Mouse (Mus musculus) MEL-GATA-1-ER (cell line): ENCODE results near the gene Eya2.

Experiments
- DNase-seq: peaks from one replicate; pipeline ENCODE4 v3.0.0-alpha.2; 2012; ENCODE audit warnings: low read depth; ENCODE audit errors: extremely low read depth

Gene Eya2

DNA sequence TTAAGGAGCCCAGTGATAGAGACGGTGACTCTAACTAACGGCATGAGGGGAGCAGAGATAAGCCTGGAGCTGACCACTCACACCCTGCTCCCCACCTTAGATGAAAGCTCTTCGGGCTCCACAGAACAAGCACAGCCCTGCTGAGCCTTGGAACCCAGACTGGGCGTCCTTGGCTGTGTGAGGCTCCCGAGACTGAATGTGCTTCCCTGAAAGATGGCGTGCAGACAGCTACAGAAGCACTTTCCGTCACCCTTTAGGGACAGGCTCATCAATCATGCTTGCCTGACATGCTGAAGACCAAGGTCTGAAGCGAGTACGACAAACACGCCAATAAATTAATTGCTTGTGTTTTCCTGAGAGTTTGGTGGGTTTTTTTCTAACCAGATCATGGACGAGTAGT is 56.2 kb downstream of the Eya2 start:
- no peak for DNase-seq

DNA sequence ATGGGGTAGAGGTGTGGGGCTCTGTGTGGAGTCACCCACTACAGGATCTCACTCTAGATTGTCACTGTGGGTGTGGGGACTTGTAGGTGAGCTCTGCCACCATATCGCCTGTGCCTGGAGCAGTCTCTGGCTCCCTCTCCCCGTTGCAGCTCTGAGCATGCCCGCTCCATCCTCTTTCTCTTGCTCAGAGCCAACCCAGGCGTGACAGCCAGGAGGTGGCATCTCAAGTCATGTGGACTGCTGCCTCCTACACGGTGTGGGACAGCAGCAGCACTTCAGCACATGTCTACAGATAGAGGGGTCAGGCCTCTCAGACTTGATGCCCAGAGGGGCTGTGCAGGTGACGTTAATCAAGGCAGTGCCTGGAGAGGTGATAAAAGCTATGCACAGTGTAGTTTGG is 57.4 kb downstream of the Eya2 start:
- DNase-seq: no peak

DNA sequence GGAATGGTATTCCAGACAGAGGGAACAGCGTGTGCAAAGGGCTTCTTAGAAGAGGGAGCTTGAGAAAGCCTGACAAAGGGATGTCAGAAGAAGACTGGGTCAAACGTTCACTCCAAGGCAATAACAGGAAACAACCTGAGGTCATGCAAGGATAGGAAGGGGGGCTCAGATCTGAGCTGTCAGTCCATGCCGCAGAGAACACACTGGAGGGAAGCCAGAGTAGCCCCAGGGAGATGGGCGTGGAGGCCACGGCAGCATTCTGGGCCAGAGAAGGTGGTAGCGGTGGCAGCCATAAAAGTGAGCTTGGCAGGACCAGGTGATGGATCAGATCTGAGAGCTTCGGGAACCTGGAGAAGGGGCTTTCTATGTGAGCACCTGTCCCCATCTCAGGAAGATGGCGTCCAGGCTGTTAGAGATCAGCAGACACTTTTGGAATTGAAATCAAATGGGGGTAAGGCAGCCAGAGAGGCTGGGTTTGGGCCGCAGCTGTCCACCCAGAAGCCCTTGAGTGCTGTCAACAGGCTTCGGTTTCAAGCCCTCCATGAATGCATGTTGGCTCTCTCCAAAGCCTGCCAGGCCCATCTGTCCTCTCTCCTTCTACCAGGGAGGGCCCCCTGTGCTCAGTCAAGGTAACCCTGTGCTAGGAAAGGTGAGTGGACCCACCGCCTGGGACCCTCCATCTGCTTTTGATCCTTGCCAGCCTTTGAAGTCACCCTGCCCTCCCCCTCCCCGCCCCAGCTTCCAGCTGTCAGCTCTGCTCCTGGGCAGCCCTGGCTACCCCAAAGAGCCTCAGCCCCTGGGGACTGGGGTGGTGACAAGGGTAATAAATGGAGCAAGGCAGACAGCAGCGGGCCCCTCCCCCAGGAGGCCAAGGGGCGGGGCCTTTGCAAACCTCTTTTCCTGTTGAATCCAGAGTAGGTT is 58.4 kb downstream of the Eya2 start:
- no peak for DNase-seq

DNA sequence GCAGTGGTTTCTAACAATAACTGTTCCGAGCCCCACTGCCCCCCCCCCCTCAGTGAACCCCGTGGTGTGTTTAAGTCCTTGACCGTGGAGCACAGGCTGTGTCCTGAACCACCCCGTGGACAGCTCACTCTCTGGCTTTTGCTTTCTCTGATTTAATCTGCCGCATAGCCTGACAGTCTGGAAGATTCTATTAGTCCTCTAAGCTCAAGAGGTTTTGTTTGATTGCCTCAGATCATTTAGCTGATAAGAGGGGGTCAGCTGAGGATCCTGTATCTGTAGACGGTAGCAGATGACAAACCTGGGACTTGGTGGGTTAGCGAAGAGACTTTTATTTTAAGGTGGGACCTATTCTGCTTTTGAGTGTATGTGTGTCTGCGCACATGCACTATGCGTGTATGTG is 59.3 kb downstream of the Eya2 start:
- DNase-seq: no peak

DNA sequence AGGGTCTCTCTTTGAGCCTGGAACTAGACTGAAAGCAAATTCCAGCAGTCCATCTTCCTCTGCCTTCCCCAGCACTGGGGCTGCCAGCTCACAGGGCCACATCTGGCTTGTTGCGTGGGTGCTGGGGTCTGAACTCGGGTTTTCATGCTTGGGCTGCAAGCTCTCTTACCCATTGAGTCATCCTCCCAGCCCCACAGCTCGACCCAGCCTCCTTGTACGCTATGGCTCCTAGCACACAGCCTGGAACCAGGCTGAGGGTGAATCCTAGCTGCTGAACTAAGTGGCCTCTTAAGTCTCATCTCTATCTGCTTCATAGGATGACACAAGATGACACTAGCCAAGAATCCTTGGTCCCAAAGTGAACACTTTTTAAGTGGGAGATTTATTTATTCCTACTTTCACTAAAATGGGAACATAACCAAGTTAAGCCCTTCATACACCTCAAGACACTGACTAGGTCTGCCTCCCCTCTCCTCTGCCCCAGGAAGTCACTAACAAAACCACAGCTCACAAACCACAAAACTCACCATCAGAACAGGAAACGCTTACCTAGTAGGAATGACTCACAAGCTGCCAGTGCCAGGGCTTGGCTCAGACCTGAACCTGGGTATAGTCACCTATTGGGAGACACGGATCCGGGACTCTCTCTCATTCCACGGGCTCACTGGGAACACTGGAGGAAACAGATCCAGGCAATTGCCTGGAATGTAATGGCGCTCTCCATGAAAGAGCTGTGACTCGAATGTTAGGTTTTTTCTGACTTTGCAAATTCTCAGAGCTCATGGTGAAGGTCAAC is 60.1 kb downstream of the Eya2 start:
- no peak for DNase-seq

DNA sequence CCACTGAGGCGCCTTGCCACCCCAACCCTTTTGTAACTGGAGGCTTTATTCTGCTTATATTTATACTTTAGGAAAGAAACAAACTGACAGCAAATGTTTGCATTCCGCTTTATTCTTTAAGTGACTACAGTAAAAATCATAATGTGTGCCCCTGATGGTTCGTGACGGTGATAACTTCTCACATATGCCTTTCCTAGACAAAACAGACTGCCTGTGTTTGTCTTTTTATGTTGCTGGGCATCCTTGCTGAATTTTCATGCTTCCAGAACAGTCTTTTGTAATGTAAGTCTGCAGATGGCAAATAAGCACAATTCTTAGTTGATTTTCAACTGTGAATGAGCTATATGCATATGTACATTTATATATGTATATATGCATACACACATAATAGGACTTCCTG is 61.7 kb downstream of the Eya2 start:
- DNase-seq: no peak

DNA sequence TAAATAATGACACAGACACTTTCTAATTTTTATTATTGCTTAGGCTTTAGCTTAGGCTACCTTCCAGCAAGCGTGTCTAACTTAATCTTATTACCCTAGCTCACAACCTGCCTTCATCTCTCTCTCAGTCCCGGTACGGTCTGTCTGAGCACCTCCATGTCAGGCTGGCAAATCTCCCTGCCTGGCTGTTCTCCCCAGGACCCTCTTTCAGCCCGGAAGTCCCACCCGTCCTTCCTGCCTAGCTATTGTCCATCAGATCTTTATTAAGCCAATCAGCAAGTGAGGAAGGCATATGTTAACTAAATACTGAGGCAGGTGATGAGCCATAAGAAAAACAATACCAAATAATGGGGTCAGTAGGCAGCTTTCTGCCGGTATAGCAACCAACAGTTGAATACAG is 62.1 kb downstream of the Eya2 start:
- DNase-seq: no peak

DNA sequence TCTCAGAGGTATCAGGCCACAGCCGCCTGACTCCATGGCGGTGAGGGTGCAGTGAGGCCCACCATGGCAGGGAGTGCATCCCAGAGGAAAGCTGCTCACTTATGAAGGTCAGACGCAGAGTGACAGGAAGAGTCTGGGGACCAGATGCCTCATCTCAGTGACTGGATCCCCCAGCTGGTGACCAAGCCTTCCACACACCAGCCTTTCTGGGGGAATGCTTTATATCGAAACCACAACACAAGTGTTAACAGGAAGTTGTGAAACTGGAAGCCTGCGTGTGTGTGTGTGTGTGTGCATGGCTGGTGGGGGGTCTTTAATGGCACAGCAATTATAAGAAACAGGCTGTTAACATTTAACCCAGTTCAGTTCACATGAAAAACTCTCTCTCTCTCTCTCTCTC is 64.7 kb downstream of the Eya2 start:
- DNase-seq: no peak

DNA sequence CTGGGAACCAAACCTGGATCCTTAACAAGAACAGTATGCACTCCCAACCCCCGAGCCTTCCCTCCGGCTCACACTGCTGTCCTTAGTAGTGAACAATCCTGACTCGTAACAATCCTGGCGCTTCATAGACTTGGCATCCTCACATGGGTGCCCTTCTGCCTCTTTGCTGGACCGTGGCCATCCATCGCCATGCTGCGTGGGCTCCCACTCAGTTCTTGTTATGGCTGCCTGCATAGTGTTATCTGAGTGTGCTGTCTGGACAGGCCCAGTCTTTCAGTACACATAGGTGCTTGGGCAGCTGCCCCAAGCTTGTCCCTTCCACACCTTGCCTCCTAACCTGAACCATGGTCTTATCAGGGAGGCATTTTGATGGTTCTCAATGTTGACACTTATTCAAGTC is 68.4 kb downstream of the Eya2 start:
- DNase-seq: no peak

DNA sequence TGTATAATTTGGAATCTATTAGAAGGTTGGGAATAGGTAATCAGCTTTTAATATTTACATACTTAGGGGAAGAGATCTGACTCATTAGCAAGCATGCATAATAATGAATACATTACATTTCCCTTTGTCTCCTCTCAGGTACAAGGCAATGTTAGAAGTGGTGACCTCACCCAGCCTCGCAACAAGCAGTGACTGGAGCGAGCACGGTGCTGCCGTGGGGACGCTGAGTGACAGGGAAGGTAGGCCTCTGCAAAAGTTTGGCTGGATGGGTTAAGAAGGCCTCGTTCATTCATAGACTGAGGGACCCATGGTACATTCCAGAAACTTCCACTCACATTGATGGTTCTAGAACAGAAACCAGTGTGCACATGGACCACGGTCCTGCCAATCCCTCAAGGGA is 69.8 kb downstream of the Eya2 start:
- DNase-seq: no peak

DNA sequence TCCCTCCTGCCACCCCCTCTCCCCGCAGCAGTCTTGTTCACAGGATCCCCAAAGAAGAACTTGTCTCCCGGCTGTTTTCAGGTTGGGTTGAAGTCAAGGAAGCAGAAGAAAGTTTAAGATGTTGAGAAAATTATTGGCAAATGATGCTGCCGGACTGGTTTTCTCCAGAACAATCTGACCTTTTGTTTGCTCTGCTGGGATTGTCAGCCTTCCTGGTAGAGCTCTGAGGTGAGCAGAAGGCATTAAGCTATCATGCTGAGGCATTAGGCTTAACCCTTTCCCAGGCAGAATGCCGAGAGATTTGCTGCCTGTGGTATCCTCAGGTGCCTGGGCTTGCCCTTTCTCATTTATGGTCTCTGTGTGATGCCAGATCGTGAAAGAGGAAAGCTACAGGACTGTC is 70.3 kb downstream of the Eya2 start:
- no peak for DNase-seq

DNA sequence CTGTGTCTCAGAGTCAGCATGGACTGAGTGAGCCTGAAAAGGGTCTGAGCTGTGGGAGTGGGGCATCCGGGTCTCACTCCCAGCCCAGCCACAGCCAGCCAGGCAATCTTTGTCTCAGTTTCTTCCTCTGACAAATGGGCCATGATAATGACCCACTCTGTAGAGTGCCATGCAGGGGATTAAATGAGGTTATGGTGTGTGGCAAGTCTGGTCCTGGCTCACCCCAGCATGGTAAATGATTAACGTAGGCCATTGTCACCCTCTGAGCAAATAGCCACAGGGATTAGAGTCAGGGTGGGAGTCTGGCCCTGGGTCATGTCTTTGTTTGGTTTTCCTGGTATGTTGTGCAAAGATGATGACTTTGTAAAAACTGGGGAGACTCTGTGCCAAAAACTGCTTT is 72.3 kb downstream of the Eya2 start:
- DNase-seq: no peak

DNA sequence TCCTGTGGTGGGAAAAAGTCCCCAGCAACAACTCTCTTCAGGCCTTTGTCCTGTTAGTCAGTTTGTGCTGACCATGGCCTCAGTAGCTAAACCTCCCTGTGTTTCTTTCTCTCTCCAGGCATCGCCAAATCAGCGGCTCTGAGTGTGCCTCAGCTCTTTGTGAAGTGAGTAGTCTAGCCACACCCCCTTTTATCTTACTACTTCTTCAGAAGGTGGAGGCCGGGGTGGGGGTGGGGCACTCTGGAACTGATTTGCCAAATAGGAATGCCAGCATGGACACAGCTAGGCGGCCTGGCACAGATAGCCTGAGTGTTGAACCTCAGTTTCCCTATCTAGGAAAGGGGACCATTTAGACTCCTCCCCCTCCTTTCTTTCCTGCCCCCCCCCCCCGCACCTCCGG is 87.9 kb downstream of the Eya2 start:
- no peak for DNase-seq

DNA sequence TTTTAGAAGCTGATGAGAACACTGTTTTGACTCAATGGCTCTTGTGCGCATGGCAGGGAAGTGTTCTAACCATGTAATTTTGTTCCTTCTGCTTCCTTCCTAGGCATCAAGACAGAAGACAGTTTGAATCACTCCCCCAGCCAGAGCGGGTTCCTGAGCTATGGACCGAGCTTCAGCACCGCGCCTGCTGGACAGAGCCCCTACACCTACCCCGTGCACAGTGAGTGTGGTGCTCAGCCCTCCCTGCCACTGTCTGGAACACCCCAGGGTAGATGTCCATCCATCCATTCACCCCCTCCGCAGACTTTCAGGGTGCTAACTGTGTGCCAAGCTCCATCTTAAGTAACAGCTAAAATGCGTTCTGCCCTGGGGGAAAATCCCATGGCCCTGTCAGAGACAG is 92.7 kb downstream of the Eya2 start:
- no peak for DNase-seq

DNA sequence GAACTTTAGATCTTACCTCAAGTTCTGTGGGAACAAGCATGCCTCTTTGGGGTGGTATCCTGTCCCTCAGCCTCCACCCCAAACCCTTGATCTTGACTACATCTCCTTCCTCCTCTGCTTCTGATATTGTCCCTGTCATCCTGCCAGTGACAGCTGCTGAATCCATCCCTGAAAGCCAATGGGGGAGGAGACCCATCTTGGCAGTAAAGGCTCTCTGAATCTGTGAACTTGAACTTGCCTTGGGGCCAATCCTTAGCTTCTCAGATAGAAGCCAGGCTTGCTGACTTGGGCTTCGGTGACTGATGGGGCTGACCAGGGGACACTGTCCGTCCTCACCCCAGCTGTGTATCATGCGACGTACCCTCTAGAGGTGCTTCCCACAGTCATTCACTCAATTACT is 94.1 kb downstream of the Eya2 start:
- no peak for DNase-seq

DNA sequence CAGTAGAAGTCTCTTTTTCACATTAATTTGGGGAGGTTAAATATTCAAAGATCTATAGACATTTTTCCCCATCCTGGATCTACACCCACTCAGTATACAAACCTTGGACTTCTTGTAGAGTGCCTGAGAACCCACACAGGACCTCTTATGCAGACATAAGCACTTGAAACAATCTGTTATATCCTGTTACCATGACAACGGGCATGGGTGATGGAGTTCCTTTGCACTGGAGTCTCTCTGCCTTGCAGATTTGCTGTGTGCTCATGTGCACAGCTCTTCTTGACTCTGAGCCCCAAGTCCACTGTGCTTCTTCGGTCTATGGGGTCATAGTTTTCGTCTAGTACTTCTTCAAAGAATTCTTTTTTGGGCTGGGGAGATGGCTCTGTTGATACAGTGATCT is 96.2 kb downstream of the Eya2 start:
- no peak for DNase-seq

DNA sequence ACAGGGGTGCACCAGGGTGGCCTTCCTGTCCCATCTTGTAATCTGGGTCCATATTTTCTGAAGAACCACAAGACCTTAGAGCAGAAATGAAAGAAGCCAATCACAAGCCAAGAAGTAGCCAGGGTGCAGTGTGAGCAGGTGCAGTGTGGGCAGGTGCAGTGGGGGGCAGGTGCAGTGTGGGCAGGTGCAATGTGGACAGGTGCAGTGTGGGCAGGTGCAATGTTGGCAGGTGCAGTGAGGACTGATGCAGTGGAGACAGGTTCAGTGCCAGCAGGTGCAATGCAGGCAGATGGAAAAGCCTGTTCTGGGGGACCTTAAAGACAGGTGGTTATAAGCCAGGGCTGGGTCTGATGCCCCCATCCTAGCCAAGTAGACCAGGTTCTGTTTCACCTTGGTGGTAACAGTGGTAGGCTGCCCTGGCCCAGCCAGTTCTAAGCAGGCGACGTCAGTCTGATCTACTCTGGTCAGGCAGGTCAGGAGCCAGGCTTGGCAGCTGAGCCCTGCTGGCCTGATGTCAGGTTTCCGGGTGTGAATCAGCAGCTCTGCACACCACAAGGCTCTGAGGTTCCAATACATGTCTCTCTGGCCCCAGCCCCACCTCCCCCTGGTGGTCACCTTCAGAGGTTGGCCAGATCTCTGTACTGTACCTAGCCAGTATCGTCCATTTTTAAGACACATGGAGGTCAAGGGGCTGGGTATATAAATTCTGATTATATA is 98.3 kb downstream of the Eya2 start:
- no peak for DNase-seq

DNA sequence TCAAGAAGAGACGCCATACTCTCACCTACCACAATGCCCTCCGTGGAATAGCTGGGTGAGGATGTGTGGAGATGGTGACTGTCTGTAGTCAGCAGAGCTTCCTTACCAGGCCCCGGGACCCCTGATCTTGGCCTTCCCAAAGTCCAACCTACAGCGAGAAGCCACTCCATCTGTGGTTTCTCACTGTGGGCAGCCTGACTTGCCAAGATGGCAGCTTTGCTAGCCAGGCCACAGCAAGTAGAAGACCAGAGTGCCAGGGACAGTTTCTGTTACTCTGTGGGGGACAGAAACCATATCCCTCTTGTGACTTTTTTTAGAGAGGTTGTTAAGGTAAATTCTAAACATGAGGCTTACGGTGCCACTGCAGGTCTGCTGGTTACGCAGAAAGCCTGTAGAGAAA is 99.9 kb downstream of the Eya2 start:
- DNase-seq: no peak

DNA sequence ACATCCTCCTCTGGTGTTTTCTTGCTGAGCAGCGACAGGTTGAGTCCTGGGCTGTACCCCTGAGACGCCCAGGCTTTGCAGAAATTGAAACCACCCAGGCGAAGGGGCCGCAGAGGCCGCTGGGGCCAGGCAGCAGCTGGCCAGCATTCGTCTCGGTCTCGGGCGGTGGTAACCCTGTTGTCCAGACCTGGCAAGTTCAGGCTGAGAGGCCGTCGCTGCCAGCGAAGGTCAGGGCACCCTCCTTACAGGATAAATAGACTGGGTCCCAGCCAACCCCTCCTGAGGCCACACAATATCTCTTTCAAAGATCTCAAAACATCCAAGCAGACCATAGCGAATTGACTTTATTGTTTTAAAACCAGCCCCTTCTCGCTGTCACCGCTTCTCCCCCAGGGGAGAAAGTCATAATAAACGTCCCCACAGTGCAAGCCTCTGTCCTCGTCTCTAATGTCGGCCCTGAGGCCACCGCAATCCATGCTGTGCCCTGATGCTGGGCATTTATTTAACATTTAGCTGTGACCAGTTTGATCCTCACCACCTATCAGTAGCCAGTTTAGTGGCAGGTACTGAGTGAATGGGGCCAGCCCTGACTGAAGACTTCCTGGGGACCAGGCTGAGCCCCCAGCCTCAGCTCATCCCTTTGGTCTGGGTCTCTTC is 105.5 kb downstream of the Eya2 start:
- DNase-seq: no peak

DNA sequence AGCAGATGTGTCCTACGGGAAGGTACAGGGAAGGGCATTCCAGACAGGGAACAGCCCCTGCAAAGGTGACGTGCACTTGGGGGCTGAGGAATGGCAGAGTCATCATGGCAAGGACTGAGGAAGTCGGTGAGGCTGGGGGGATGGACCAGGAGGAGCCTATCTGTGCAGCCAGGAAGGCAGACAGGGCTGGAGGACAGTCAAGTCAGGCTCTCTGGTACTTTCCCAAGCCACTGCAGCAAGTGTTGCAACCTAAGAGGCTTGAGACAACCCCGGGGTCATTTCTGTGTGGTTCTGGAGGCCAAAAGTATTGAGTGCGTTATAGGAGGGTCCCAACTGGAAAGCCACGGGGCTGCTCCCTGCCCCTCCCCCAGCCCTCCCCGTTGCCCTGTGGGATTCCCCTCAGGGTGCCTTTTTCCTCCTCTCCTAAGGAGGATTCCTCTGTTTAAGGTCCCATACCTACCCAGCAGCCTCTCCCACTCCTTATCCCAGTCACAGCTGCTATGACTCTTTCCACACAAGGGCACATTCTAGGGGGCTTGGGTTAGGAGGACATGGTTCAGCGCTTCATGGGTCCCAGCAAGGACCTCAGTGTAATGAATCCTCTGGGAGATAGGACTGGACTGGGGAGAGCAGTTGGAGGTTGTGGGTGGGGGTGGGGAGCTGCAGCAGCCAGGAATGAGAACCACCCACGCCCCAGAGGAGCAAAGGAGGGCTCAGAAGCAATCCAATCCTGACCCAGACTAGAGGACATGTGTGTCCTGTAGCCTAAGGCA is 108.4 kb downstream of the Eya2 start:
- no peak for DNase-seq

DNA sequence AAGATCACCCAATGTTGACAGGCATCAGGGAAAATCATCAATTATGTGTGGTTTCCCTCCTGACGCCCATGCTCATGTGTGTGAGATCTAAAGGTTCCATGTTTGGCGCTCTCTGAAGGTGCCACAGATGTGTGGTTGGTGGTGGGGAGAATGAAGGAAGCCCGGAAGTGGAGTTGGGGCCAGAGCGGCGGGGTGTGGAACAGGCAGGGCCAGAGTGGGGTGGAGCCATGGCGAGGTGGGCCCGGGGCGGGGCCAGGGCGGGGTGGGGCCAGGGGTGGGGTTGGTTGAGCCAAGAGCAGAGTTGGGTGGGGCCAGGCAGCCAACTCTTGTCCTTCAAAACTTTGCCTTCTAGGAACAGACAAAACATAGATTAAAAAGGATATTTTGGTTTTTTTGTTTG is 113.4 kb downstream of the Eya2 start:
- DNase-seq: no peak
